Mouse (Mus musculus) heart, adult 2 months (tissue): ENCODE measurements around the gene Rnf186.

Experiments
- CTCF ChIP-seq: fragments of 200-600 bp; IDR thresholded peaks from 2 replicates; pipeline ENCODE4 v1.8.1; 2022; ENCODE audit warnings: antibody characterized with exemption, mild to moderate bottlenecking, moderate library complexity
- POLR2A ChIP-seq: fragments of 200-500 bp; IDR thresholded peaks from 2 replicates; pipeline ENCODE4 v1.6.1; 2011; ENCODE audit warnings: mild to moderate bottlenecking, low read depth, low read length, control low read depth; ENCODE audit not compliant: insufficient read depth

- TF ChIP-seq CTCF (no peak), POLR2A (no peak)
Measured at GRCm38 (mm10) chr4:138934456-138935145, 32.3 kb upstream of the Rnf186 start.
